In the genomic region with DNA sequence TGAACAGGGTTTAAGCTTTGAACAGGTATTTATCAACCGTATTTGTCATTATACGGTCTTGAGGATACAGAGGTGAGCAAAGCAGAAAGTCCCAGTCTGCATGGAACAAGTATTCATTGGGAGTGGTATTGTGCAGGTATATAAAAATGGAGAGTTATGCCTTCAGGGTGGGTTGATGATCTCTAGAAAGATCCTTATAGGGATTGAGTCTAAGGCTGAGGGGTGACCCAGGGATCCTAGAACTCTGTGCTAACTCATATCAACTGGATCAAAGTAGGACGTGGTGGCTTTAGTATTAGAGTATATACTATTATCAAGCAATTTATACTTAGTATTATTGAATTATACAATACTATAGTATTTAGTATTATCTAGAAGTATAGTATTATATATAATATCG, we compare ENCODE assay signal across 11 mouse cellular contexts.
DNase-seq lines count a peak whose midpoint lies in the region; ATAC-seq lines count a peak whose summit lies in the region.
"Had no signal": no experiment of that assay in that cellular context is flagged by ENCODE, and none has a peak within 500 bp of the region (broad histone marks: within the 10 kb centered on the region; RNA-seq: fewer than 3 reads in every experiment).

No protein-coding gene starts in this region.

- no peak overlapping the region for H3K4me3 ChIP-seq in heart, embryonic 11.5 days (ENCODE audit: low read depth, low read length)
- H3K4me3 ChIP-seq in embryonic facial prominence, embryonic 14.5 days (ENCODE audit: low read depth, low read length), result no peak overlapping the region; the same call in 1 of the 2 replicates
- no peak overlapping the region; the same call in 1 of the 2 replicates for H3K4me3 ChIP-seq in hindbrain, embryonic 13.5 days
- H3K4me3 ChIP-seq in midbrain, embryonic 12.5 days, result no peak overlapping the region

- H3K4me1 ChIP-seq in heart, embryonic 11.5 days (ENCODE audit: control insufficient read depth, insufficient read depth, low read length), result peaks cover 13% of the 10 kb centered on the region
- H3K4me1 ChIP-seq in embryonic facial prominence, embryonic 14.5 days (ENCODE audit: control insufficient read depth, insufficient read depth, low read length), result peaks cover 5% of the 10 kb centered on the region; the same call in 1 of the 2 replicates
- H3K4me1 ChIP-seq in hindbrain, embryonic 13.5 days (replicated peaks), result peaks cover 12% of the 10 kb centered on the region
- H3K4me1 ChIP-seq in midbrain, embryonic 12.5 days, result peaks cover 6% of the 10 kb centered on the region
- H3K4me1 ChIP-seq: liver, embryonic 13.5 days had no signal

- WGBS in heart, embryonic 11.5 days (ENCODE audit: insufficient replicate concordance), result 87% methylated on average over 4 of the region's 4 CpGs
- WGBS in embryonic facial prominence, embryonic 14.5 days, result 83% methylated on average over 4 of the region's 4 CpGs
- WGBS in hindbrain, embryonic 13.5 days, result 79% methylated on average over 4 of the region's 4 CpGs
- 90% methylated on average over 4 of the region's 4 CpGs for WGBS in midbrain, embryonic 12.5 days

- ATAC-seq in heart, embryonic 11.5 days (replicated peaks; ENCODE audit: insufficient number of reproducible peaks, low FRiP score, low TSS enrichment), result no peak
- no peak for ATAC-seq in embryonic facial prominence, embryonic 14.5 days (ENCODE audit: low read depth)
- peak; percentile 27 for ATAC-seq in hindbrain, embryonic 13.5 days (ENCODE audit: low FRiP score)
- ATAC-seq in midbrain, embryonic 12.5 days (ENCODE audit: low FRiP score, low read depth), result peak; percentile 51

- DNase-seq in heart, adult 18-20 months, result no peak
- no peak for DNase-seq in embryonic facial prominence, embryonic 14.5 days (ENCODE audit: low spot score)
- DNase-seq in frontal cortex, adult 2 months (ENCODE audit: extremely low spot score in 1 of 2, low spot score in 1 of 2), result no peak
- DNase-seq in right cerebral cortex, adult 2 months (ENCODE audit: low spot score in 2 of 2), result no peak
- DNase-seq in ovary, adult 18-20 months (ENCODE audit: low spot score), result no peak
- DNase-seq: gastrocnemius, postnatal 25 days had no signal

- no peaks in the 10 kb centered on the region for H3K9me3 ChIP-seq in heart, embryonic 11.5 days (replicated peaks; ENCODE audit: control insufficient read depth, low read length)
- H3K9me3 ChIP-seq in embryonic facial prominence, embryonic 14.5 days (ENCODE audit: control insufficient read depth, low read length), result no peaks in the 10 kb centered on the region
- no peaks in the 10 kb centered on the region for H3K9me3 ChIP-seq in hindbrain, embryonic 13.5 days
- H3K9me3 ChIP-seq in midbrain, embryonic 12.5 days, result no peaks in the 10 kb centered on the region
- H3K9me3 ChIP-seq: liver, embryonic 13.5 days had no signal

- H3K4me2 ChIP-seq in heart, embryonic 11.5 days, result peak overlapping the region; percentile 64; the same call in 1 of the 2 replicates
- peak overlapping the region; percentile 56; the same call in 1 of the 2 replicates for H3K4me2 ChIP-seq in embryonic facial prominence, embryonic 14.5 days (ENCODE audit: low read depth, low read length)
- peak overlapping the region; percentile 58 for H3K4me2 ChIP-seq in hindbrain, embryonic 13.5 days
- peak overlapping the region; percentile 54 for H3K4me2 ChIP-seq in midbrain, embryonic 12.5 days (replicated peaks)

- H3K27me3 ChIP-seq in heart, embryonic 11.5 days (ENCODE audit: control insufficient read depth, insufficient read depth, low read length), result no peaks in the 10 kb centered on the region
- H3K27me3 ChIP-seq in embryonic facial prominence, embryonic 14.5 days (replicated peaks; ENCODE audit: control insufficient read depth, insufficient read depth, low read length), result no peaks in the 10 kb centered on the region
- H3K27me3 ChIP-seq in hindbrain, embryonic 13.5 days, result no peaks in the 10 kb centered on the region
- H3K27me3 ChIP-seq in midbrain, embryonic 12.5 days, result no peaks in the 10 kb centered on the region
- H3K27me3 ChIP-seq: liver, embryonic 13.5 days had no signal

- no peaks in the 10 kb centered on the region for H3K36me3 ChIP-seq in heart, embryonic 11.5 days (ENCODE audit: control insufficient read depth, insufficient read depth, low read length)
- no peaks in the 10 kb centered on the region for H3K36me3 ChIP-seq in embryonic facial prominence, embryonic 14.5 days (ENCODE audit: control insufficient read depth, insufficient read depth, low read length)
- H3K36me3 ChIP-seq in hindbrain, embryonic 13.5 days, result no peaks in the 10 kb centered on the region
- no peaks in the 10 kb centered on the region for H3K36me3 ChIP-seq in midbrain, embryonic 12.5 days
- H3K36me3 ChIP-seq: liver, embryonic 13.5 days had no signal

- H3K27ac ChIP-seq in heart, embryonic 11.5 days (ENCODE audit: low read depth, low read length), result no peak overlapping the region
- H3K27ac ChIP-seq in embryonic facial prominence, embryonic 14.5 days (replicated peaks; ENCODE audit: low read depth, low read length), result no peak overlapping the region
- peak overlapping the region; percentile 52 for H3K27ac ChIP-seq in hindbrain, embryonic 13.5 days
- H3K27ac ChIP-seq in midbrain, embryonic 12.5 days (replicated peaks), result peak overlapping the region; percentile 42
- H3K27ac ChIP-seq: liver, embryonic 13.5 days; macrophage had no signal

- no peak overlapping the region for H3K9ac ChIP-seq in heart, embryonic 11.5 days (ENCODE audit: low read depth, low read length)
- no peak overlapping the region for H3K9ac ChIP-seq in embryonic facial prominence, embryonic 14.5 days (ENCODE audit: low read depth, low read length)
- H3K9ac ChIP-seq in hindbrain, embryonic 13.5 days, result no peak overlapping the region
- no peak overlapping the region for H3K9ac ChIP-seq in midbrain, embryonic 12.5 days (replicated peaks)
- H3K9ac ChIP-seq: liver, embryonic 13.5 days had no signal

Comparison
In these comparisons a context has a peak if more than half of its experiments do, and no peak if none do; other contexts are left out.
1. ATAC-seq: peak in hindbrain, embryonic 13.5 days (single experiment) and midbrain, embryonic 12.5 days (single experiment); none in heart, embryonic 11.5 days (single experiment) and embryonic facial prominence, embryonic 14.5 days (single experiment).
2. H3K27ac ChIP-seq: peak in hindbrain, embryonic 13.5 days (single experiment) and midbrain, embryonic 12.5 days (single experiment); none in heart, embryonic 11.5 days (single experiment) and embryonic facial prominence, embryonic 14.5 days (single experiment).
3. Peak in every context shown above with its lines, with median percentiles within 50 percentile points of each other: H3K4me2 ChIP-seq.